11 mouse cellular contexts compared by ENCODE assay signal in the genomic region with DNA sequence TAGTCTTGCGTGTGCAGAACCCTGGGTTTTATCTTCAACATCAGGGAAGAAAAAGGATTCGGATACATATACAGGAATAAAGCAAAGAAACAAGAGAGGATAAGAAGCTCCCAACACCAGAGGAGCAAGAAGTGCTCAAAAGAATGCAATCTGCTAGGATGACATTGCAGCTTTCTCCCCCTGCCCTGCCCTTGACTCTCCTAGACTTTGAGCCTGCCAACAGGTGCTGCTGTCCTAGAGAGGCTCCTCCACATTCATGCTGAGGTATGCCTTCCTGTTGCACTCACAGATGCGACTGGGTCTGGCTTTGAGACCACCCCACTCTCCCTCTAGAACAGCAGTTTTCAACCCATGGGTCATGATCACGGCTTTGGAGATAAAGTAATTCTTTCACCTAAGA.
DNase-seq lines count a peak whose midpoint lies in the region; ATAC-seq and TF ChIP-seq lines count a peak whose summit lies in the region.
"Had no signal": no experiment of that assay in that cellular context is flagged by ENCODE, and none has a peak within 500 bp of the region (broad histone marks: within the 10 kb centered on the region; RNA-seq: fewer than 3 reads in every experiment).

No protein-coding gene starts in this region.

- peak overlapping the region; percentile 33; the same call in 1 of the 2 replicates for H3K27ac ChIP-seq in forebrain, embryonic 11.5 days (ENCODE audit: low read depth, low read length)
- H3K27ac ChIP-seq in forebrain, postnatal 0 days (ENCODE audit: low read depth, low read length) = no peak overlapping the region
- peak overlapping the region; percentile 43; the same call in 1 of the 2 replicates for H3K27ac ChIP-seq in kidney, embryonic 14.5 days (ENCODE audit: low read depth, low read length)
- no peak overlapping the region for H3K27ac ChIP-seq in stomach, embryonic 16.5 days (ENCODE audit: low read length)
- no peak overlapping the region for H3K27ac ChIP-seq in stomach, postnatal 0 days (replicated peaks)
- no peak overlapping the region for H3K27ac ChIP-seq in limb, embryonic 10.5 days
- H3K27ac ChIP-seq: limb, embryonic 15.5 days had no signal

- no peak overlapping the region for H3K4me2 ChIP-seq in forebrain, embryonic 11.5 days (ENCODE audit: low read depth, low read length, severe bottlenecking)
- H3K4me2 ChIP-seq in forebrain, postnatal 0 days (ENCODE audit: low read depth) = no peak overlapping the region
- no peak overlapping the region for H3K4me2 ChIP-seq in kidney, embryonic 14.5 days (replicated peaks; ENCODE audit: low read depth, low read length)
- no peak overlapping the region for H3K4me2 ChIP-seq in stomach, embryonic 16.5 days (ENCODE audit: low read depth, low read length)
- no peak overlapping the region for H3K4me2 ChIP-seq in stomach, postnatal 0 days (replicated peaks; ENCODE audit: low read depth)
- H3K4me2 ChIP-seq: limb, embryonic 15.5 days had no signal

- DNase-seq in forebrain, embryonic 11.5 days (ENCODE audit: low spot score) = no peak
- no peak for DNase-seq in forebrain, postnatal 0 days
- no peak for DNase-seq in kidney, postnatal 25 days
- DNase-seq in stomach, postnatal 0 days (ENCODE audit: low spot score) = no peak
- peak; percentile 62 for DNase-seq in thymus, postnatal 4 days
- DNase-seq in limb, embryonic 10.5 days (ENCODE audit: low spot score) = no peak
- DNase-seq: B cell, adult 2 months had no signal

- no peak for ATAC-seq in forebrain, embryonic 11.5 days (replicated peaks; ENCODE audit: low FRiP score)
- ATAC-seq in forebrain, postnatal 0 days = no peak
- no peak for ATAC-seq in kidney, embryonic 14.5 days (ENCODE audit: low FRiP score, low TSS enrichment)
- ATAC-seq in stomach, embryonic 16.5 days (ENCODE audit: insufficient read depth, low FRiP score) = no peak
- no peak for ATAC-seq in stomach, postnatal 0 days (ENCODE audit: low FRiP score, low TSS enrichment)
- ATAC-seq: hindbrain, embryonic 16.5 days had no signal

- no peaks in the 10 kb centered on the region for H3K36me3 ChIP-seq in forebrain, embryonic 11.5 days (ENCODE audit: control insufficient read depth, insufficient read depth, low read length)
- H3K36me3 ChIP-seq in forebrain, postnatal 0 days (ENCODE audit: insufficient read depth) = no peaks in the 10 kb centered on the region
- H3K36me3 ChIP-seq in kidney, embryonic 14.5 days (ENCODE audit: control insufficient read depth, insufficient read depth, low read length) = no peaks in the 10 kb centered on the region
- no peaks in the 10 kb centered on the region for H3K36me3 ChIP-seq in stomach, embryonic 16.5 days (ENCODE audit: control insufficient read depth, insufficient read depth, low read length)
- H3K36me3 ChIP-seq in stomach, postnatal 0 days (ENCODE audit: control insufficient read depth, insufficient read depth, low read length) = no peaks in the 10 kb centered on the region
- peaks cover 27% of the 10 kb centered on the region for H3K36me3 ChIP-seq in limb, embryonic 10.5 days
- H3K36me3 ChIP-seq: limb, embryonic 15.5 days had no signal

- H3K4me3 ChIP-seq in forebrain, embryonic 11.5 days (ENCODE audit: low read depth, low read length) = no peak overlapping the region
- H3K4me3 ChIP-seq in forebrain, postnatal 0 days (ENCODE audit: low read depth, low read length) = no peak overlapping the region
- no peak overlapping the region for H3K4me3 ChIP-seq in kidney, embryonic 14.5 days (ENCODE audit: low read length)
- H3K4me3 ChIP-seq in stomach, embryonic 16.5 days (replicated peaks; ENCODE audit: low read length) = no peak overlapping the region
- no peak overlapping the region for H3K4me3 ChIP-seq in stomach, postnatal 0 days (ENCODE audit: low read depth, low read length)
- H3K4me3 ChIP-seq in limb, embryonic 10.5 days = no peak overlapping the region
- H3K4me3 ChIP-seq: limb, embryonic 15.5 days had no signal

- no peak for TF ChIP-seq CTCF in forebrain, postnatal 0 days (IDR thresholded peaks at IDR 0.05; ENCODE audit: low read depth)
- no peak for TF ChIP-seq CTCF in stomach, postnatal 0 days (IDR thresholded peaks at IDR 0.05; ENCODE audit: low read depth)

- no peak for TF ChIP-seq EP300 in stomach, postnatal 0 days (optimal IDR thresholded peaks at IDR 0.05)

- peaks cover 49% of the 10 kb centered on the region for H3K4me1 ChIP-seq in forebrain, embryonic 11.5 days (replicated peaks; ENCODE audit: control insufficient read depth, insufficient read depth, low read length)
- H3K4me1 ChIP-seq in forebrain, postnatal 0 days (ENCODE audit: insufficient read depth) = peaks cover 21% of the 10 kb centered on the region
- H3K4me1 ChIP-seq in kidney, embryonic 14.5 days (ENCODE audit: control insufficient read depth, insufficient read depth, low read length) = peaks cover 97% of the 10 kb centered on the region
- H3K4me1 ChIP-seq in stomach, embryonic 16.5 days (ENCODE audit: control insufficient read depth, insufficient read depth, low read length) = peaks cover 62% of the 10 kb centered on the region
- H3K4me1 ChIP-seq in stomach, postnatal 0 days (replicated peaks; ENCODE audit: control insufficient read depth, insufficient read depth) = peaks cover 14% of the 10 kb centered on the region
- H3K4me1 ChIP-seq in limb, embryonic 10.5 days = peaks cover 91% of the 10 kb centered on the region

- WGBS in forebrain, embryonic 11.5 days = 81% methylated on average over 4 of the region's 4 CpGs
- 82% methylated on average over 4 of the region's 4 CpGs for WGBS in forebrain, postnatal 0 days
- WGBS in kidney, embryonic 14.5 days = 61% methylated on average over 4 of the region's 4 CpGs
- WGBS in stomach, embryonic 16.5 days = 73% methylated on average over 4 of the region's 4 CpGs
- WGBS in stomach, postnatal 0 days = 77% methylated on average over 4 of the region's 4 CpGs
- WGBS in limb, embryonic 10.5 days = 82% methylated on average over 4 of the region's 4 CpGs

- no peaks in the 10 kb centered on the region for H3K27me3 ChIP-seq in forebrain, embryonic 11.5 days (ENCODE audit: control insufficient read depth, insufficient read depth, low read length)
- no peaks in the 10 kb centered on the region for H3K27me3 ChIP-seq in forebrain, postnatal 0 days (ENCODE audit: insufficient read depth, low read length)
- H3K27me3 ChIP-seq in kidney, embryonic 14.5 days (ENCODE audit: control insufficient read depth, insufficient read depth, low read length) = no peaks in the 10 kb centered on the region
- no peaks in the 10 kb centered on the region for H3K27me3 ChIP-seq in stomach, embryonic 16.5 days (ENCODE audit: control insufficient read depth, insufficient read depth, low read length)
- no peaks in the 10 kb centered on the region for H3K27me3 ChIP-seq in stomach, postnatal 0 days (ENCODE audit: control insufficient read depth, insufficient read depth, low read length)
- no peaks in the 10 kb centered on the region for H3K27me3 ChIP-seq in limb, embryonic 10.5 days (ENCODE audit: low read depth, poor library complexity, severe bottlenecking)
- H3K27me3 ChIP-seq: limb, embryonic 15.5 days had no signal

- no peaks in the 10 kb centered on the region for H3K9me3 ChIP-seq in forebrain, embryonic 11.5 days (ENCODE audit: control insufficient read depth, low read length)
- H3K9me3 ChIP-seq in forebrain, postnatal 0 days (ENCODE audit: low read length) = no peaks in the 10 kb centered on the region
- no peaks in the 10 kb centered on the region for H3K9me3 ChIP-seq in kidney, embryonic 14.5 days (ENCODE audit: control insufficient read depth, low read length)
- no peaks in the 10 kb centered on the region for H3K9me3 ChIP-seq in stomach, embryonic 16.5 days (replicated peaks; ENCODE audit: control insufficient read depth, low read length)
- no peaks in the 10 kb centered on the region for H3K9me3 ChIP-seq in stomach, postnatal 0 days (ENCODE audit: control insufficient read depth, low read length)
- H3K9me3 ChIP-seq in limb, embryonic 10.5 days (replicated peaks) = no peaks in the 10 kb centered on the region
- H3K9me3 ChIP-seq: limb, embryonic 15.5 days had no signal

- H3K9ac ChIP-seq in forebrain, embryonic 11.5 days (ENCODE audit: low read length) = no peak overlapping the region
- no peak overlapping the region for H3K9ac ChIP-seq in forebrain, postnatal 0 days
- no peak overlapping the region for H3K9ac ChIP-seq in kidney, embryonic 14.5 days (ENCODE audit: low read depth, low read length)
- H3K9ac ChIP-seq in stomach, embryonic 16.5 days (ENCODE audit: low read length) = 0 out of 2 replicates have a peak overlapping the region, but pooled peaks have one; percentile 29
- no peak overlapping the region for H3K9ac ChIP-seq in stomach, postnatal 0 days (ENCODE audit: low read length)
- H3K9ac ChIP-seq: limb, embryonic 15.5 days had no signal

Comparison
In these comparisons a context has a peak if more than half of its experiments do, and no peak if none do; other contexts are left out.
1. H3K27ac ChIP-seq: peak in forebrain, embryonic 11.5 days (single experiment) and kidney, embryonic 14.5 days (single experiment); none in forebrain, postnatal 0 days (single experiment), stomach, embryonic 16.5 days (single experiment), stomach, postnatal 0 days (single experiment) and limb, embryonic 10.5 days (single experiment).